Mouse (Mus musculus): Measurements from ENCODE around the gene Btbd11.

DNA sequence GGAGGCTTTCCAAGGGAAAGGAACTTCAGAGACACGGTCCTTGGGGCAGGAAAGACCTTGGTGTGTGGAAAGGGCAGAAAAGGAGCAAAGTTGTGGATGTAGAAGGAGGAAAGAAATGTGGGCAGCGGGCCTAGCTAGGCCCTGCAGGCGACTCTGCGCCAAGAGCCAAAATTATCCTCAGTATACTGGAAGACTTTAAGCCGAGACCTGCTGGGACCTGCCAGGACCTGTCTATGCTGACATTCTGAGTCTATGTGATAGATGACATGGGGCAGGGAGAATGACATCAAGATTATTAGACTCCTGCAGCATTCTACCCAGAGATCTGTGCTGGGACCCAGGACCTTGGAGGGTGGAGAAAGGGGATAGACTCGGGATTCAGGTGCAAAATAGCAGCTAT, 234.5 kb downstream of the Btbd11 start:
- TF ChIP-seq POLR2A (IDR thresholded peaks at IDR 0.05; ENCODE audit: extremely low read depth, insufficient read depth, low read length) (no peak), CTCF (IDR thresholded peaks at IDR 0.05; ENCODE audit: extremely low read depth, insufficient read depth, low read length) (no peak)

Measured in cortical plate, adult 2 months (tissue).